Mouse (Mus musculus) left cerebral cortex, postnatal 25 days (tissue): Measurements from ENCODE around the gene Slc16a10. TPM values are rescaled to one million over a fixed set of nuclear protein-coding genes. Genes with fewer than 3 reads are reported as not detected.
"Not testable (repeated sequence)": the region's sequence is repeated elsewhere in the genome, so short reads cannot be mapped to it uniquely, and the experiment has no call there.

ENCODE experiments used
- DNase-seq, 2 experiments: peaks; one replicate each; pipeline ENCODE4 v3.0.0; 2022; ENCODE audit warnings: low spot score in 2 of 2, mixed read lengths in 1 of 2
- intact Hi-C: fragments of 180-260 bp; cut with DNase I; formaldehyde crosslinking; loops from one replicate; pipeline ENCODE4 v1.15.1; 2025
- total RNA-seq, 2 experiments: library from RNA; stranded (reverse); gene quantifications; 2 replicates each; pipeline ENCODE4 v1.2.3; 2021

Gene Slc16a10
- total RNA-seq, 2 experiments from 2014 or later = 2.5 to 3.4 TPM

- intact Hi-C loops = loop anchor here (5.0 to 10.0 kb wide), 2 partner anchors 92 to 474 kb away; partner anchors contain the start of gene Slc16a10
- DNase-seq = no peak
Observed at GRCm38 (mm10) chr10:40050763-40051162, 91.3 kb downstream of the Slc16a10 start.

GRCm38 (mm10) chr10:40041339-40041738, 100.7 kb downstream of the Slc16a10 start:
- DNase-seq = no peak
- intact Hi-C loops = no loop called here

DNA sequence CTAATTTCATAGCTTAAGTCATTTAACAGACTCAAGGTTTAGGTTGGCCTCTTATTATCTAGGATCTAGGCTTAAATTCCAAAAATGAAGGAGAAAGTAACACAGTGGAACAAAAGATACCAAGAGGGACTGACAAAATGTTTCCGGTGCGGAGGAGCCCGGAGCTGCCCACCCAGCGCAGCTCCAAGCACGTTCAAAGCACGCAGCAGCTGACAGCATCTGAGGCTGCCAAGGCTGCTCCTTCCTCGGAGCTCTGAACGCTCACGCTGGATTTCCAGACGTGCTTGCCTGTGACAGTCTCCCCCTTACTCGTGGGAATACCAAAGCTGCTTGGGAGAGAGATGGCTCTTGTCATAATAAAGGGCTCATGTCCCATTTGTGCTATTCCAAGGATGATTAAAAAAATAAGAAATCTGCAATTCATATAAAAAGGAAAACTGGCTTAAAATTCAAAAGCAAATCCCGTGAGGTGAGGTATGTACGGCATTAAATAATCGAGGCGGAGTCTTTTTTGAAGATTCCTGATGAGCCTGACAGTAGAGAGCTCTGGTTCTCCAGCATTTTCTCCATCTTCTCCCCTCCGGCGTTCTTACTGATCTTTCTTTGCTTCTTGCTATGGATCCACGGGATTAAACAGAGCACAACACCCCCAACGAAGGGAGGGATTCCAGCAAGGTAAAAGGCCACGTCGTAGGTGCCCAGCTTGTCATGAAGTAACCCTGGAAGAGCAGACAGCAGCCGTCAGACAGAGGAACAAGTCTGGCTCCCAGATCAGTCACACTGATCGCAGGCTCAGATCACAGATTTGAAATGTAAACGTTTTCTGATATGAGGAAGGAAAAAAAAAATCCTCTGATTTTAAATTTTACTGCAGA, 105.1 kb downstream of the Slc16a10 start:
- intact Hi-C loops = no loop called here
- DNase-seq = peak; percentile 59 to 81

DNA sequence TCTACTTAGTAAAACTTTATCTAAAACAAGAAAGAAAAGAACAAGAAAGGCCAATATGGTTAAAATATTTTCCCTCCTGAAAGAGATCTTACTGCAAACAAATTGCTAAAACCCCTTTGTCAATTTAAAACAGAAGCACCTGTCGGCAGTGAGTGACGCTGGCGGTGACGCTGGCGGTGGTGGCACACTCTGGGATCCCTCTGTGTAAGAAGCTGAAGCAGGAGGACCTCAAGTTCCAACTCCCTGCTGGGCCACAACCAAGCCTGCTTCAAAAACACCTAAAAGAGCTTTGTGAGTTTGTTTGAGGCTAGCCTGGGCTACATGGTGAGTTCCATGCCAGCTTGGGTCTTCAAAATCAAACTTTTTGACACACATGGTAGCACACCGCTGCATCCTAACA, 107.1 kb downstream of the Slc16a10 start:
- no peak for DNase-seq

DNA sequence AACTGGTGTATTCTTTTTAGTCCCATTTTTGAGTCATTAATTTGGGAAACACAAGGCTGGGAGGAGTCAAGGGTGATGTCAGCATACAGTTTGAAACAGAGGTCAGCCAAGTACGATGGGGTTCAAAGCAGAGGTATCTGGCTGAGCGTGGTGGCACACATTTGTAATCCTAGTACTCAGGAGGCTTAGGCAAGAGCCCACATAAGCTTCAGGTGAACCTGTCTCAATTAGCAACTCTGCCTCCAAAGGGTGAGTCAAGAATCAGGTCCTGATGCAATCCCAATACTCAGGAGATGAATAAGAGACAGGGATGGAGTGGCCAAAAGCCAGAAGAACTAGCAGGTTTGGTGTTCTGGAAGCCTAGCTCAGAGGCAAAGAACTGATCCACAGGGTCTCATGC, 109.2 kb downstream of the Slc16a10 start:
- intact Hi-C loops = no loop called here
- no peak for DNase-seq

More for the DNA sequence above, 107.1 kb downstream of the Slc16a10 start:
- intact Hi-C loops = no loop called here

GRCm38 (mm10) chr10:40030716-40031115, 111.3 kb downstream of the Slc16a10 start:
- no peak for DNase-seq
- intact Hi-C loops = no loop called here

- no peak for DNase-seq
- intact Hi-C loops = no loop called here
Observed at GRCm38 (mm10) chr10:40029610-40030009, 112.4 kb downstream of the Slc16a10 start.

- intact Hi-C loops = no loop called here
- DNase-seq = no peak
Observed at GRCm38 (mm10) chr10:40028091-40028490, 114.0 kb downstream of the Slc16a10 start.

- DNase-seq = no peak
Observed at GRCm38 (mm10) chr10:40026546-40026945, 115.5 kb downstream of the Slc16a10 start.

DNA sequence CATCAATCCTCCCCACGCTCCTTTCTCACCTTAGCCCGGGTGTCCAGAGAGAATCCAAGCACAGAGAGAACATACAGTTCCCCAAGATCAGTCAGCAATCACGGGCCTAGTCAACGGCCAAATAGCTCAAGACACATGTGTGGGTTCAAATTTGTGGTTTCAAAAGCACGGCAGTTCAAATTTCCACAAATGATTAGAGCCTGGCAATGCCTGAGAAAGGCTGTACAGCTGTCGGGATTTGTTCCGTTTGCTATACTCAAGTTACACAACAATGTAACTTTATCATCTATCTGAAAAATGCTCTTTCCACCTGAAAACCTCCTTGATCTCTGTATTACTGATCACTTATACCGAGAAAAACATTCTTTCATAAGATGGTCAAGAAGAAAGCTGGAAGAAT, 116.5 kb downstream of the Slc16a10 start:
- no peak for DNase-seq
- intact Hi-C loops = no loop called here

More at GRCm38 (mm10) chr10:40026546-40026945, 115.5 kb downstream of the Slc16a10 start:
- intact Hi-C loops = no loop called here

GRCm38 (mm10) chr10:40024554-40025428, 117.3 kb downstream of the Slc16a10 start, which contains the start of gene Mfsd4b1:
TSS of gene Mfsd4b1 (minus strand) at chr10:40025268.
- intact Hi-C loops = no loop called here
- DNase-seq = peak; percentile 91 to 96

GRCm38 (mm10) chr10:40020401-40020800, 121.7 kb downstream of the Slc16a10 start:
- intact Hi-C loops = no loop called here
- DNase-seq = no peak

DNA sequence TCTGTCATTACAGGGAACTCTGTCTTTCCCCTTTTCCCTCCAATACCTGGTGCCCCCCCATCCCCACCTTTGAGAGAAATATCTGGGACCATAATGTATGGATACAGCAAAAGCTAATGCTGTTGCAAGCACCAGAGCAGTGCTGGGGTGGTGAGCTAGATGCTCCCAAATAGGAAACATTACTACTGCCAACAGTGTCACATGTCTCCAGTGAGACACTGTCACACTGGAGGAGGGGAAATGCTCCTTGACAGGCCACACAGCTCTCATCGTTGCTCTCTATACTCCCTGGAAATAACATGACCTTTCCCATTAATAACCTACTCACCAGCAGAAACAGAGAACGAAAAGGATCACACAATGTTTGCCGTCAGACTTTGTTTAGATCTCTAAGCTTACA, 122.6 kb downstream of the Slc16a10 start:
- no peak for DNase-seq
- intact Hi-C loops = no loop called here

DNA sequence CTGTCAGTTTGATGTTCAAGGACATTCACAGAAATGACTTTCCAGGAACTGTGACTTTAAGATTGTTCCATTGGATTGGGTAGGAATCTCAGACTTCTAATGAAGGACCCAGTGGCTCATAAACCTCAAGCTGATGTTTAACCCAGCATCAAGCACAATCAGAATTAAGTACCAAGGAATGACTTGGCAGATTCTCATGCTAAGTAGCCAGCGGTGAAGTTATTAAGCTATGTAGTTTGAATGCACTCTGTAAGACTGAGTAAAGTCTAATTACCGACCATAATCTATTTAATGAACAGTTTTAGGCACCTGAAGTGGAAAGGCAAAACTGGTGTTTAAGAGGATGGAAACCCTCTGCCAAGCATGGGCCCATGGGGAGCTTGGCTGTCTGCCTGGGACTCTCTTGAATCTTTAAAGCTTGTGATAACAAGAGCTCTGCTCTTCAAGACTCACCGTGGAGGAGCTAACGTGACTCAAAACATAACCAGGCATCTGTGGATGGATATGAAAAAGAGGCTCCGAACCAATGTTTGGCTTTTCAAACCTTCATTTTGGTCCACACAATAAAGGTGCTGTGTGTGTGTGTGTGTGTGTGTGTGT, 123.7 kb downstream of the Slc16a10 start:
- intact Hi-C loops = no loop called here
- no peak for DNase-seq

DNA sequence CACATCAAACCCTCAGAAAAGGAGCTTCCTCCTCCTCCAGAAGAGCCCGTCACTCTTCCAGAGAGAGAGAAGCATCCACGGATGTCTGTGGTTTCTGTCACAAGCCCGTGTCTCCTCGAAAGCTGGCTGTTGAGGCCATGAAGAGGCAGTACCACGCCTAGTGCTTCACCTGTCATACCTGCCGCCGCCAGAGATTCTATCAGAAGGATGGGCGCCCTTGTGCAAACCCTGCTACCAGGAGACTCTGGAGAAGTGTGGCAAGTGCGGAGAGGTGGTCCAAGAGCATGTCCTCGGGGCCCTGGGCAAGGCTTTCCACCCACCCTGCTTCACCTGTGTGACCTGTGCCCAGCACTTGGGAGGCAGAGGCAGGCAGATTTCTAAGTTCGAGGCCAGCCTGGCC, 132.5 kb downstream of the Slc16a10 start:
- DNase-seq = no peak
- intact Hi-C loops = no loop called here

DNA sequence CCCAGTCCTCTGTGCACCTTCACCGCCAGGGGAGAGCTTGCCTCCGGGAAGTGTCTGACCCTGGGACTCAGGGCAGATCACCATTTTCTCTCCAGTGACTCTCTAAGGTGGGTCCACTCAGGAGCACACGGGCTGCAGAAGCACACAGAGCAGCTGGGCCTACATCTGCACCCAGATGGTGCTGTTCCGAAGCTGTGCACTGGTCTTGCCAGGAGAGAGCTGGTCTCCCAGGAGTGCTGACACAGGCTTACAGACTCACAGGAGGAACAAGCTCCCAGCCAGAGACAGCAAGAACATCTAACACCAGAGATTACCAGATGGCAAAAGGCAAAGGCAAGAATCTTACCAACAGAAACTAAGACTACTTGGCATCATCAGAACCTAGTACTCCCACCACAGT, 133.2 kb downstream of the Slc16a10 start:
- intact Hi-C loops, DNase-seq: not testable (repeated sequence)

- DNase-seq = no peak
- intact Hi-C loops = no loop called here
Observed at GRCm38 (mm10) chr10:40007953-40008352, 134.1 kb downstream of the Slc16a10 start.

- intact Hi-C loops = no loop called here
- DNase-seq = no peak
Observed at GRCm38 (mm10) chr10:40006963-40007362, 135.1 kb downstream of the Slc16a10 start.

GRCm38 (mm10) chr10:40000746-40001145, 141.3 kb downstream of the Slc16a10 start:
- intact Hi-C loops = no loop called here
- no peak for DNase-seq

GRCm38 (mm10) chr10:39991155-39991554, 150.9 kb downstream of the Slc16a10 start:
- no peak for DNase-seq
- intact Hi-C loops = no loop called here
